20 mouse cellular contexts compared by ENCODE assay signal in the genomic region with DNA sequence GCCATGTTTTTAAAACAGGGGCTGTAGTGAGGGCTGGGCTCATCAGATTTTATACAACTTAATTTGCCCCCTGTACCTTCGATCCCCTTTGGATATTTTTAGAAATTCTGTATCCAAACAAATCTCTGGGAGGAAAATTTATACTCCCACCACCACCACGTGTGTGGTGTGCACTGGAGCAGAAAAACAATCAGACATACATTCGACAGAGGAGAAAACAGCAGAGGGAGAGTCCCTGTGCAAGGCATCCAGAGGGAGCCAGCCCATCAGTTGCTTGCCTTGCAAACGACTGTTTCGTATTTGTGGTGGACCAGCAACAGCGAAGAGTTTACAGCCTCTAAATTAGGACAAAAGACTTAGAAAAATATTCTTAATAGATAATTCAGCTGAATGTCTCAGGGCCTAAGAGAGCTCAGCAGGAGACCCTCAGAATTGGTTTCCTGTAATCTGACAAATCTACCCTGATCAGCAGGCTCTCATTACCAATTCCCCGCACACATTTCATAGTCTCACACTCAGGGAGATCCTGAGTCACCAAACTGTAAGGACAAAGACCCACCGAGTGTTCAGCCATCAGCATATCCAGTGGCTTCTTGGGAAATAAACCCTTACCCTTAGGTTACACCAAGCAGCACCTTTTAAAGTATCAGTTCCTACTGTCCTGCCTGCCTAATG. TPM values are rescaled to one million over a fixed set of nuclear protein-coding genes. Genes with fewer than 3 reads are reported as not detected.
A peak's percentile ranks its signal among the peaks of the same experiment; 100 is the strongest.
DNase-seq lines count a peak whose midpoint lies in the region; ATAC-seq and TF ChIP-seq lines count a peak whose summit lies in the region.
"Had no signal": no experiment of that assay in that cellular context is flagged by ENCODE, and none has a peak within 500 bp of the region (broad histone marks: within the 10 kb centered on the region; RNA-seq: fewer than 3 reads in every experiment).

No protein-coding gene starts in this region.

- H3K9ac ChIP-seq in embryonic facial prominence, embryonic 12.5 days, result no peak overlapping the region
- H3K9ac ChIP-seq in kidney, postnatal 0 days (ENCODE audit: low read depth, low read length), result no peak overlapping the region
- no peak overlapping the region for H3K9ac ChIP-seq in CH12.LX (ENCODE audit: insufficient read depth, low read depth)
- H3K9ac ChIP-seq in hindbrain, embryonic 14.5 days, result no peak overlapping the region

- no peak for ATAC-seq in embryonic facial prominence, embryonic 12.5 days (ENCODE audit: insufficient number of reproducible peaks, insufficient read depth, low FRiP score, low TSS enrichment)
- no peak for ATAC-seq in kidney, postnatal 0 days (replicated peaks; ENCODE audit: low FRiP score, low read depth)
- no peak; the same call in 1 of the 2 replicates for ATAC-seq in hindbrain, embryonic 14.5 days (ENCODE audit: low FRiP score)
- ATAC-seq: Patski had no signal

- peaks cover 13% of the 10 kb centered on the region for H3K4me1 ChIP-seq in embryonic facial prominence, embryonic 12.5 days
- H3K4me1 ChIP-seq in embryonic facial prominence, embryonic 10.5 days, result peaks cover 11% of the 10 kb centered on the region
- 0 out of 2 replicates have a peak, but pooled peaks cover 2% of the 10 kb centered on the region for H3K4me1 ChIP-seq in kidney, postnatal 0 days (replicated peaks; ENCODE audit: insufficient read depth, low read length)
- peaks cover 18 to 58% of the 10 kb centered on the region in 2 experiments for H3K4me1 ChIP-seq in CH12.LX (ENCODE audit: control insufficient read depth in 1 of 2, insufficient read depth in 2 of 2)
- H3K4me1 ChIP-seq in hindbrain, embryonic 14.5 days (replicated peaks; ENCODE audit: control insufficient read depth, insufficient read depth, low read length), result peaks cover 7% of the 10 kb centered on the region
- H3K4me1 ChIP-seq: heart, embryonic 10.5 days; megakaryocyte, embryonic 14.5 days had no signal

- H3K79me2 ChIP-seq in CH12.LX (replicated peaks; ENCODE audit: control insufficient read depth, extremely low read depth, insufficient read depth, poor library complexity, severe bottlenecking), result no peaks in the 10 kb centered on the region

- no peak for TF ChIP-seq RAD21 in CH12.LX (IDR thresholded peaks at IDR 0.05; ENCODE audit: low read depth, low read length)

- in situ Hi-C loops in CH12.LX (cut with MboI; ENCODE audit: low pct_ligation_motif_present, low pct_unique_long_range_greater_than_20kb, low sequenced_read_pairs), result loop anchor here (25.0 kb wide), 1 partner anchor 193 kb away; no protein-coding TSS in a partner anchor

- no peak for TF ChIP-seq POLR2A in CH12.LX (IDR thresholded peaks at IDR 0.05; ENCODE audit: low read depth, low read length)

- no peaks in the 10 kb centered on the region for H3K9me3 ChIP-seq in embryonic facial prominence, embryonic 12.5 days
- no peaks in the 10 kb centered on the region for H3K9me3 ChIP-seq in embryonic facial prominence, embryonic 10.5 days
- H3K9me3 ChIP-seq in kidney, postnatal 0 days (replicated peaks; ENCODE audit: low read length), result no peaks in the 10 kb centered on the region
- H3K9me3 ChIP-seq in CH12.LX (replicated peaks; ENCODE audit: low read length), result no peaks in the 10 kb centered on the region
- H3K9me3 ChIP-seq in hindbrain, embryonic 14.5 days (ENCODE audit: control insufficient read depth, low read length), result no peaks in the 10 kb centered on the region
- H3K9me3 ChIP-seq: heart, embryonic 10.5 days; megakaryocyte, embryonic 14.5 days had no signal

- DNase-seq in embryonic facial prominence, embryonic 10.5 days (ENCODE audit: low spot score), result no peak
- peak; percentile 9 for DNase-seq in kidney, postnatal 0 days (ENCODE audit: low spot score)
- DNase-seq in kidney, postnatal 14 days, result no peak
- DNase-seq in CH12.LX (ENCODE audit: extremely low read depth), result no peak
- DNase-seq in hindbrain, embryonic 14.5 days (ENCODE audit: low spot score), result peak; percentile 30
- DNase-seq in cerebellum, postnatal 36 days, result no peak
- no peak for DNase-seq in urinary bladder, postnatal 25 days (ENCODE audit: low spot score)
- DNase-seq: adrenal gland, adult 8-10 months; cerebellum, adult 11 months; cerebellum, postnatal 10 days; embryo, embryonic 11 days; kidney, adult 2 months; lung, adult 18-20 months; lung, postnatal 14 days; thymus, postnatal 14 days had no signal

- H3K27ac ChIP-seq in embryonic facial prominence, embryonic 12.5 days, result peak overlapping the region; percentile 31; the same call in 1 of the 2 replicates
- no peak overlapping the region for H3K27ac ChIP-seq in embryonic facial prominence, embryonic 10.5 days (replicated peaks)
- H3K27ac ChIP-seq in kidney, postnatal 0 days, result no peak overlapping the region
- no peak overlapping the region for H3K27ac ChIP-seq in CH12.LX (ENCODE audit: insufficient read depth, low read depth)
- 0 out of 2 replicates have a peak overlapping the region, but pooled peaks have one; percentile 12 for H3K27ac ChIP-seq in hindbrain, embryonic 14.5 days
- H3K27ac ChIP-seq: heart, embryonic 10.5 days had no signal

- H3K36me3 ChIP-seq in embryonic facial prominence, embryonic 12.5 days, result no peaks in the 10 kb centered on the region
- no peaks in the 10 kb centered on the region for H3K36me3 ChIP-seq in embryonic facial prominence, embryonic 10.5 days (replicated peaks)
- H3K36me3 ChIP-seq in kidney, postnatal 0 days (ENCODE audit: insufficient read depth, low read length), result no peaks in the 10 kb centered on the region
- H3K36me3 ChIP-seq in CH12.LX (replicated peaks in 1 of 2; ENCODE audit: control insufficient read depth in 1 of 2, insufficient read depth in 1 of 2, low read length in 1 of 2), result no peaks in the 10 kb centered on the region
- H3K36me3 ChIP-seq in hindbrain, embryonic 14.5 days (replicated peaks; ENCODE audit: control insufficient read depth, insufficient read depth), result no peaks in the 10 kb centered on the region
- H3K36me3 ChIP-seq: heart, embryonic 10.5 days had no signal

- dilution Hi-C loops in CH12.LX (cut with MboI; ENCODE audit: extremely low pct_ligation_motif_present, extremely low pct_unique_long_range_greater_than_20kb, low sequenced_read_pairs), result no loop called here

- 26% methylated on average over 8 of the region's 8 CpGs for WGBS in embryonic facial prominence, embryonic 12.5 days
- 43% methylated on average over 8 of the region's 8 CpGs for WGBS in embryonic facial prominence, embryonic 10.5 days
- WGBS in kidney, postnatal 0 days, result 23% methylated on average over 8 of the region's 8 CpGs
- 24% methylated on average over 8 of the region's 8 CpGs for WGBS in hindbrain, embryonic 14.5 days

- no peaks in the 10 kb centered on the region for H3K27me3 ChIP-seq in embryonic facial prominence, embryonic 12.5 days
- H3K27me3 ChIP-seq in embryonic facial prominence, embryonic 10.5 days (replicated peaks; ENCODE audit: low read depth, poor library complexity, severe bottlenecking), result 0 out of 2 replicates have a peak, but pooled peaks cover 4% of the 10 kb centered on the region
- no peaks in the 10 kb centered on the region for H3K27me3 ChIP-seq in kidney, postnatal 0 days (ENCODE audit: insufficient read depth, low read length)
- H3K27me3 ChIP-seq in CH12.LX (replicated peaks), result peaks cover 3% of the 10 kb centered on the region
- no peaks in the 10 kb centered on the region for H3K27me3 ChIP-seq in hindbrain, embryonic 14.5 days (ENCODE audit: control insufficient read depth, insufficient read depth, low read length)
- H3K27me3 ChIP-seq: megakaryocyte, embryonic 14.5 days; Patski had no signal

- no peak overlapping the region for H3K4me3 ChIP-seq in embryonic facial prominence, embryonic 12.5 days
- no peak overlapping the region for H3K4me3 ChIP-seq in embryonic facial prominence, embryonic 10.5 days
- no peak overlapping the region for H3K4me3 ChIP-seq in kidney, postnatal 0 days (replicated peaks; ENCODE audit: low read depth, low read length)
- H3K4me3 ChIP-seq in CH12.LX (replicated peaks in 1 of 3; ENCODE audit: low read depth in 2 of 3, low read length in 2 of 3, poor library complexity in 1 of 3), result no peak overlapping the region
- no peak overlapping the region for H3K4me3 ChIP-seq in hindbrain, embryonic 14.5 days (replicated peaks; ENCODE audit: low read length)
- H3K4me3 ChIP-seq: heart, embryonic 10.5 days; megakaryocyte, embryonic 14.5 days had no signal

- H3K4me2 ChIP-seq in embryonic facial prominence, embryonic 12.5 days (replicated peaks), result no peak overlapping the region
- no peak overlapping the region for H3K4me2 ChIP-seq in kidney, postnatal 0 days (ENCODE audit: low read length)
- no peak overlapping the region for H3K4me2 ChIP-seq in CH12.LX (ENCODE audit: insufficient read depth, low read depth, poor library complexity, severe bottlenecking)
- H3K4me2 ChIP-seq in hindbrain, embryonic 14.5 days (replicated peaks), result no peak overlapping the region
- H3K4me2 ChIP-seq: liver, embryonic 11.5 days had no signal

- no peak for TF ChIP-seq EP300 in CH12.LX (IDR thresholded peaks at IDR 0.05; ENCODE audit: low read length)

- no peak for TF ChIP-seq CTCF in kidney, postnatal 0 days (IDR thresholded peaks at IDR 0.05; ENCODE audit: low read depth)
- TF ChIP-seq CTCF in CH12.LX (conservative IDR thresholded peaks at IDR 0.05 in 1 of 2, IDR thresholded peaks at IDR 0.05 in 1 of 2; ENCODE audit: low read depth in 2 of 2, low read length in 2 of 2), result no peak

TF ChIP-seq in CH12.LX, 34 proteins besides CTCF, POLR2A, EP300 and RAD21:
- TF ChIP-seq NRF1 (IDR thresholded peaks at IDR 0.05; ENCODE audit: low read depth, low read length) (no peak), BHLHE40 (IDR thresholded peaks at IDR 0.05; ENCODE audit: low read depth, low read length) (0 out of 2 replicates have a peak, but pooled peaks have one; percentile 16)

RNA-seq across cellular contexts. Expression of a gene that starts 40.4 kb away (rescaled TPM):
- polyA plus RNA-seq in embryonic facial prominence, embryonic 12.5 days (2016; fragmentation: Nextera tagmentation; extraction: Ambion mirVana), result 33.5 and 34.2 TPM in 2 replicates
- polyA plus RNA-seq in embryonic facial prominence, embryonic 10.5 days (2016; fragmentation: Nextera tagmentation; extraction: Ambion mirVana), result 12.6 and 23.6 TPM in 2 replicates
- polyA plus RNA-seq in kidney, postnatal 0 days (2015; fragmentation: Nextera tagmentation; extraction: Ambion mirVana), result 6.6 and 6.7 TPM in 2 replicates
- total RNA-seq in CH12.LX (2012; rRNA removed), result 0.42 and 0.55 TPM in 2 replicates
- 2.6 and 2.8 TPM in 2 replicates for total RNA-seq in CH12.LX (2014; rRNA removed)
- polyA plus RNA-seq in CH12.LX (2012; ENCODE audit: insufficient read length, low read depth), result 4.8 and 5.5 TPM in 2 replicates
- 10.2 and 14.3 TPM in 2 replicates for polyA plus RNA-seq in hindbrain, embryonic 14.5 days (2014; fragmentation: Nextera tagmentation; extraction: Ambion mirVana)

Comparison
In these comparisons a context has a peak if more than half of its experiments do, and no peak if none do; other contexts are left out.
1. H3K27ac ChIP-seq: peak in embryonic facial prominence, embryonic 12.5 days (single experiment) and hindbrain, embryonic 14.5 days (single experiment); none in embryonic facial prominence, embryonic 10.5 days (single experiment), kidney, postnatal 0 days (single experiment) and CH12.LX (single experiment).
2. DNase-seq: peak in kidney, postnatal 0 days (single experiment) and hindbrain, embryonic 14.5 days (single experiment); none in embryonic facial prominence, embryonic 10.5 days (single experiment), kidney, postnatal 14 days (single experiment), CH12.LX (single experiment), cerebellum, postnatal 36 days (0 of 2) and urinary bladder, postnatal 25 days (single experiment).